ENCODE assay signal across 8 mouse cellular contexts in the genomic region with DNA sequence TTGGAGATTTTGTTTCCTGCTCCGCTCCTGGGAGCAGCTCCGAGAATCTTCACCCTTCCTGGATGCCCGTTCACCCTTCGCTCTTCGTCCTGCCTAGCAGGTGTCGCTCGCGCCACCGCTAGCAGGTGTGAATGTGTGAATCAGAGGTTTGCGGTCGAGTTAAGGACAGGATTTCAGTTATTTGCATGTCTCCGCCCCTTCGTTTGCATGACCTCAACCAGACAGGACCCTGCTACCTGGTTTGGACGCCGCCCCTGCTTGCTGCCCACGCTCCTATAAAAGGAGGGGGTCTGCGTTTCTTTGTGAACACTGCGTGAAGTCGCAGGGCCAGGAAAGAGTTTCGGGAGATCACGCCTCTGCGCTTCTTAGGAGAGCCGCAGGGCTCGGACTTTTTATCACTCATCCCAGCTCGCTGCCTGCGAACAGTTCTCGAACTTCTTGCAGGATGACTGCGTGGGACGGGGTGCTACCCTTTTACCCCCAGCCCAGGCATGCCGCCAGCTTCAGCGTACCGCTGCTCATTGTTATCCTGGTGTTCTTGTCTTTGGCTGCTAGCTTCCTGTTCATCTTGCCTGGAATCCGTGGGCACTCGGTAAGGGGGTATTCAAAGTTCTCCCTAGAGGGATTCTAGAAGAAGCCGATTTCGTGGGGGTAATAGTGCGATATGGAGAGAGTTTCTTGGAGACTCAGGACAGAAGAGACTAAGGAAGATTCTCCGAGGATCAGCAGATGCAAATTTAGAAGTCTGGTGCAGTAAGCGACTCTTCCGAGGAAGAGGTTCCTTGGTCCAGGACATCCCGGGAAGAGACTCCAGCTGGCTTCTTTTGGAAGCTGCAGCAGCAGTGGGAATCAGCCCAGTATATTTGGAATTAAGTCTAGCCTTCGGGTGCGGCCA. TPM values are rescaled to one million over a fixed set of nuclear protein-coding genes. Genes with fewer than 3 reads are reported as not detected.
A peak's percentile ranks its signal among the peaks of the same experiment; 100 is the strongest.
DNase-seq lines count a peak whose midpoint lies in the region; ATAC-seq lines count a peak whose summit lies in the region.

Gene Duoxa2 (plus strand): TSS at position 305 of the 895 bp plus-strand sequence.

- H3K36me3 ChIP-seq in embryonic facial prominence, embryonic 13.5 days, result no peaks in the 10 kb centered on the region
- H3K36me3 ChIP-seq in liver, embryonic 15.5 days (replicated peaks), result no peaks in the 10 kb centered on the region

- H3K4me3 ChIP-seq in embryonic facial prominence, embryonic 13.5 days, result peak within 1 kb of the TSS; percentile 33
- H3K4me3 ChIP-seq in liver, embryonic 15.5 days (replicated peaks), result peak within 1 kb of the TSS; percentile 29

- no peak within 1 kb of the TSS for H3K9ac ChIP-seq in embryonic facial prominence, embryonic 13.5 days
- no peak within 1 kb of the TSS for H3K9ac ChIP-seq in liver, embryonic 15.5 days

- no peak within 1 kb of the TSS for H3K27ac ChIP-seq in embryonic facial prominence, embryonic 13.5 days
- no peak within 1 kb of the TSS for H3K27ac ChIP-seq in liver, embryonic 15.5 days (replicated peaks)

- no peaks in the 10 kb centered on the region for H3K9me3 ChIP-seq in embryonic facial prominence, embryonic 13.5 days
- H3K9me3 ChIP-seq in liver, embryonic 15.5 days (replicated peaks), result no peaks in the 10 kb centered on the region

- H3K4me2 ChIP-seq in embryonic facial prominence, embryonic 13.5 days, result peak within 1 kb of the TSS; percentile 53
- peak within 1 kb of the TSS; percentile 42 for H3K4me2 ChIP-seq in liver, embryonic 15.5 days

- peak; percentile 46 for DNase-seq in gastrocnemius, postnatal 10 days
- DNase-seq in gastrocnemius, postnatal 4 days (ENCODE audit: low spot score in 2 of 2), result no peak
- DNase-seq in retina, embryonic 14.5 days (ENCODE audit: low spot score), result peak; percentile 41
- no peak for DNase-seq in urinary bladder, postnatal 36 days (ENCODE audit: low spot score in 2 of 2)
- no peak for DNase-seq in left cerebral cortex, adult 18-20 months (ENCODE audit: low spot score in 2 of 2)

- 1% methylated on average over 43 of the region's 43 CpGs for WGBS in embryonic facial prominence, embryonic 13.5 days
- 2% methylated on average over 43 of the region's 43 CpGs for WGBS in liver, embryonic 15.5 days (ENCODE audit: insufficient replicate concordance)

- H3K27me3 ChIP-seq in embryonic facial prominence, embryonic 13.5 days, result peaks cover 100% of the 10 kb centered on the region
- H3K27me3 ChIP-seq in liver, embryonic 15.5 days, result peaks cover 100% of the 10 kb centered on the region

- peaks cover 44% of the 10 kb centered on the region for H3K4me1 ChIP-seq in embryonic facial prominence, embryonic 13.5 days
- H3K4me1 ChIP-seq in liver, embryonic 15.5 days (replicated peaks), result peaks cover 31% of the 10 kb centered on the region; the same call in 1 of the 2 replicates

- no peak for ATAC-seq in embryonic facial prominence, embryonic 13.5 days (ENCODE audit: insufficient number of reproducible peaks, insufficient read depth, low FRiP score, low TSS enrichment, low read depth)
- ATAC-seq in inflammation-experienced regulatory T-cells, adult 6 months, result peak; percentile 36
- ATAC-seq in liver, embryonic 15.5 days (ENCODE audit: insufficient read depth), result no peak

RNA-seq across cellular contexts. Expression of gene Duoxa2, which starts in this region (rescaled TPM):
- not detected for total RNA-seq in gastrocnemius, postnatal 10 days (2021)
- total RNA-seq in gastrocnemius, postnatal 4 days (2021), result not detected
- not detected in 2 replicates for polyA plus RNA-seq in embryonic facial prominence, embryonic 13.5 days (2015; fragmentation: Nextera tagmentation; extraction: Ambion mirVana)
- not detected for polyA plus RNA-seq in inflammation-experienced regulatory T-cells, adult 6 months (2017; shearing (Covaris generic))
- polyA plus RNA-seq in liver, embryonic 15.5 days (2015; fragmentation: Nextera tagmentation; extraction: Ambion mirVana), result not detected in 2 replicates
- not detected for total RNA-seq in left cerebral cortex, adult 18-20 months (2021)

Comparison
In these comparisons a context has a peak if more than half of its experiments do, and no peak if none do; other contexts are left out.
1. Peak in DNase-seq in gastrocnemius, postnatal 10 days; RNA of the gene not detected or under 1 TPM.
2. Peak in ATAC-seq in inflammation-experienced regulatory T-cells, adult 6 months; RNA of the gene not detected or under 1 TPM.